Mouse (Mus musculus) megakaryocyte, embryonic 14.5 days (primary cell): ENCODE results near the gene Slc16a11.

ENCODE experiments used
- FLI1 ChIP-seq: IDR thresholded peaks from 2 replicates; pipeline ENCODE4 v1.6.1; 2012; ENCODE audit warnings: low read length, inconsistent platforms, mixed read lengths
- GATA1 ChIP-seq: IDR thresholded peaks from 3 replicates; pipeline ENCODE4 v1.6.1; 2012; ENCODE audit warnings: mixed read lengths, low read length, inconsistent platforms, borderline replicate concordance

- no peak for TF ChIP-seq GATA1
- no peak for TF ChIP-seq FLI1
These were observed 15.2 kb downstream of the Slc16a11 start for GRCm38 (mm10) chr11:70227661-70228245.
